Mouse (Mus musculus) neural tube, embryonic 15.5 days (tissue): ENCODE data around the gene Ppp2r3a. TPM values are rescaled to one million over a fixed set of nuclear protein-coding genes. Genes with fewer than 3 reads are reported as not detected.
A peak's percentile ranks its signal among the peaks of the same experiment; 100 is the strongest.

ENCODE experiments used
- ATAC-seq: fragments of 200-750 bp; cut with Nextera tagmentation; 2 replicates; pipeline ENCODE4 v1.8.0; 2017; ENCODE audit warnings: mild to moderate bottlenecking, moderate TSS enrichment, moderate library complexity; ENCODE audit not compliant: low FRiP score
- H3K27ac ChIP-seq: fragments of 300-500 bp; sonication (generic); replicated peaks from 2 replicates; pipeline ENCODE4 v1.5.1; 2015; ENCODE audit warnings: mild to moderate bottlenecking, inconsistent platforms
- H3K27me3 ChIP-seq: fragments of 300-500 bp; sonication (generic); replicated peaks from 2 replicates; pipeline ENCODE4 v1.6.1; 2015; ENCODE audit warnings: inconsistent platforms
- H3K36me3 ChIP-seq: fragments of 300-500 bp; sonication (generic); 2 replicates; pipeline ENCODE4 v1.6.1; 2015; ENCODE audit warnings: inconsistent platforms
- H3K4me1 ChIP-seq: fragments of 300-500 bp; sonication (generic); 2 replicates; pipeline ENCODE4 v1.6.1; 2015; ENCODE audit warnings: inconsistent platforms
- H3K4me2 ChIP-seq: fragments of 300-500 bp; sonication (generic); 2 replicates; pipeline ENCODE4 v1.6.1; 2015; ENCODE audit warnings: inconsistent platforms, mild to moderate bottlenecking, moderate library complexity
- H3K4me3 ChIP-seq: fragments of 300-500 bp; sonication (generic); replicated peaks from 2 replicates; pipeline ENCODE4 v1.5.1; 2015; ENCODE audit warnings: mild to moderate bottlenecking, inconsistent platforms
- H3K9ac ChIP-seq: fragments of 300-500 bp; sonication (generic); replicated peaks from 2 replicates; pipeline ENCODE4 v1.6.1; 2015; ENCODE audit warnings: mild to moderate bottlenecking, inconsistent platforms
- H3K9me3 ChIP-seq: fragments of 300-500 bp; sonication (generic); replicated peaks from 2 replicates; pipeline ENCODE4 v1.6.1; 2016; ENCODE audit warnings: inconsistent platforms
- WGBS: fragments of 180-500 bp; shearing (Covaris S2); methylation state at CpG from one replicate; pipeline ENCODE4 v1.1.7; 2015; ENCODE audit warnings: mixed read lengths; 5-methylcytosine and 5-hydroxymethylcytosine counted together
- polyA plus RNA-seq: library from polyadenylated mRNA; unstranded; fragments of >200 nt; fragmentation: Nextera tagmentation; extraction: Ambion mirVana; gene quantifications from 2 replicates; pipeline ENCODE4 v1.2.1, GENCODE M21; 2015

Gene Ppp2r3a
- polyA plus RNA-seq, 1 experiment from 2014 or later = 20.5 TPM

DNA sequence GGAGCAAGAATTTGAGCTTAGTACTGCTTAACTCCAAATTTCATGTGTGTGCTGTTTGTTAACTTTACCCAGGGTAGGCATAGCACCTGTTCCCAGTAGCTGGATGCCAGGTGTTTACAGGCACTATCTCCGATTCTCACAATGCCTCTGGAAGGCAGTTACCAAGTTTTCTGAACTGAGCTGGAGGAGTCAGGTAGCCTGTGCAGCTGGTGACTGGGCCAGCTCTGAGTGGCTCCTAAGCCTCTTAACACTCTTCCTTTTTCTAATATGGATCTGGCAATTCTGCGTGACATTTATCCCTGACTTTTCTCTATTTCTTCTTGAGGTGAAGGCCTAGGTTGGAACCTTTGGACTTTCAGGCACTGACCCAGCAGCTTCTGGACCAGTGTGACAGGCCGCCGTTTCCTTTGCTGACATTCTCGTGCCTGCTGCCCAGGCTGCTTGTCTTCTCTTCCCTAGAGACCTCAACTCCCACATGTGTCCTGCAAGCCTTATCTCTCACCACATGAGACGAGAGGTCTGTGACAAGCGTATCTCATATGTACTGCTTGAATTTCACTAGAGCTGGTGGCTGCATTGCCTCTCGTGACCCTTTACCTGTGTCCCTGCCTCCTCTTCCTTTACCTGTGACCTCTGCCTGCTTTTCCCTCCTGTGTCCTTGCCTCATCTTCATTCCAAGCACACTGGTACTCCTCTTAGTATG, 137.3 kb downstream of the Ppp2r3a start:
- peaks cover 9% of the 10 kb centered on the region for H3K36me3 ChIP-seq
- no peaks in the 10 kb centered on the region for H3K27me3 ChIP-seq
- no peak for ATAC-seq
- H3K9ac ChIP-seq = no peak overlapping the region
- H3K4me1 ChIP-seq = 0 out of 2 replicates have a peak, but pooled peaks cover 6% of the 10 kb centered on the region
- no peak overlapping the region for H3K4me2 ChIP-seq
- no peaks in the 10 kb centered on the region for H3K9me3 ChIP-seq
- 88% methylated on average over 8 of the region's 8 CpGs for WGBS
- no peak overlapping the region for H3K27ac ChIP-seq
- H3K4me3 ChIP-seq = no peak overlapping the region

DNA sequence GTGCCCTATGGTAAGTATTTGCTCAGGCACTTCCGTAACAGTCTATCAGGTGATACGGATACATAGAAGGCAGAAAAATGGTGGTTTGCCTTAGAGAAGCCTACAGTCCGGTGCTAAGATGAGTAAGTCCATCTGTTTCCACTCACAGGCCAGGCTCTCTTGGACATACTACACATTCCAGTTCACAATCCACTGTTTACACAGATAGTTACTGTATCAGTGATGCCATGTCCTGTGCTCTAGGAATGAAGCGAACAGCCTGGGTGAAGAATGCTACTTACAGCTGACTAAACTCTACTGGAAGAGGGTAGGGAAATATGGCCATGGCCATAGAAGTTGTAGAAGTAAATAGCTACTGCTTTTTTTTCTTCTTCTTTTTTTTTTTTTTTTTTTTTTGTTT, 138.3 kb downstream of the Ppp2r3a start:
- H3K27me3 ChIP-seq = no peaks in the 10 kb centered on the region
- no peak overlapping the region for H3K9ac ChIP-seq
- 95% methylated on average over 4 of the region's 4 CpGs for WGBS
- 0 out of 2 replicates have a peak, but pooled peaks cover 6% of the 10 kb centered on the region for H3K4me1 ChIP-seq
- ATAC-seq = no peak
- peaks cover 9% of the 10 kb centered on the region for H3K36me3 ChIP-seq
- no peak overlapping the region for H3K4me2 ChIP-seq
- H3K27ac ChIP-seq = no peak overlapping the region
- H3K9me3 ChIP-seq = no peaks in the 10 kb centered on the region
- H3K4me3 ChIP-seq = no peak overlapping the region

DNA sequence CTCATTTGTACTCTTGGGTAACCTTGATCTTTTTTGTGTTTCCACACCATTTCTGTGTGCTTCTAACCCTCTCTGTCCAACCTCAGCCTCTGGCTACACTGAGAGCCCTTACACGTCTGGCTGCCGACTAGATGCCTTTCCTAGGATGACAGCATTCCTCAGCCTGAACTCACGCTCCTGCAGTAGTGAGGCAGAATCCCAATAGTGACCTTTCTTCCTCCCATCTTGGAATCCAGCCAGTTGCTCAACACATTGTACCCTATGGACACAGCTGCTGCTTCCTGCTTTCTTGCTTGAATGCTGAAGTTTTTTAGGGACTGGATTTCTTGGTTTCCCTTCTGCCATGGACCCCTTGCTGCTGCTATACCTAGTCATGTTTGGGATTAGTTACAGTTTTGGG, 141.6 kb downstream of the Ppp2r3a start:
- H3K27ac ChIP-seq = peak overlapping the region; percentile 14; the same call in 1 of the 2 replicates
- WGBS = 53% methylated on average over 3 of the region's 3 CpGs

DNA sequence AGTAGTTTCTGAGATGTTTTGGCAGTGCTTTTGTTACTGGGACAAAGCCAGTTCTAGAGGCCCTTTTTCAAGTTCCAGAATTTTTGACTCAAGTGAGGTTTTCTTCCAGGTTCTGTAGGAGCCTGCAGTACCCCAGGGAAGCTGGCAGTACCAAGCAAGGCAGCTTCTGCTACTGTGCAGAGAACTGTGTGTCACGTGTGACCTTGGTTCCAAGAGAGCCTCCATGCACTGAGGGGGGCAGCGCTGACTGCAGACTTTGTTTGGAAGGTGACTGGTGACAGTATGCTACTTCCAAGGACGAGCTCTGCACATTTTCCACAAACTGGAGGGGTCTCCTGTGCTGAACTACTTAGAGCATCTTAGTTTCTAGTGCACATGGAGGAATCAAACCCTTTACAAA, 144.2 kb downstream of the Ppp2r3a start:
- 79% methylated on average over 3 of the region's 3 CpGs for WGBS

More for the DNA sequence above, 141.6 kb downstream of the Ppp2r3a start:
- H3K27me3 ChIP-seq = no peaks in the 10 kb centered on the region
- H3K4me1 ChIP-seq = 0 out of 2 replicates have a peak, but pooled peaks cover 6% of the 10 kb centered on the region
- no peak overlapping the region for H3K4me2 ChIP-seq
- H3K4me3 ChIP-seq = no peak overlapping the region
- no peak overlapping the region for H3K9ac ChIP-seq
- H3K9me3 ChIP-seq = no peaks in the 10 kb centered on the region
- H3K36me3 ChIP-seq = peaks cover 10% of the 10 kb centered on the region; the same call in 1 of the 2 replicates
- no peak for ATAC-seq

DNA sequence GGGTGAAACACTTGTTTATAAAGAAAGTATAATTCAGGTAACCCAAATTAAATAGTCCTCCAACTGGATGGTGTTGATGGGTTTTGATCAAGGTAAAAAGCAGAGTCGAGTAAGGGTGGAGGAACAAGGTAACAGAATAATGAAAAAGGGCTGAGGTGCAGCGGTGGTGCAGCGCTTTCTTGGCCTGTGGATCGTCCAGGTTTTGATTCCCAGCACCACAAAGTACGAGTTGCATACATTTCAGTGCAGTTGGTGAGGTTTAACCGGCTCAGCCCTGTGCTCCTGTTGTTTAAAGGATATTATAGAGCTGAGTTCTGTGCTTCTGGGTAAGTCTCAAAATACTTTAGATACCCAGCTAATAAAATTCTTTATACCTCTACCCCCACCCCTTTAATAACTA, 145.9 kb downstream of the Ppp2r3a start:
- no peak overlapping the region for H3K4me3 ChIP-seq
- ATAC-seq = no peak

More for the DNA sequence above, 144.2 kb downstream of the Ppp2r3a start:
- no peak overlapping the region for H3K4me3 ChIP-seq
- no peaks in the 10 kb centered on the region for H3K9me3 ChIP-seq
- H3K4me2 ChIP-seq = no peak overlapping the region
- 0 out of 2 replicates have a peak, but pooled peaks cover 6% of the 10 kb centered on the region for H3K4me1 ChIP-seq
- H3K27ac ChIP-seq = no peak overlapping the region
- no peak overlapping the region for H3K9ac ChIP-seq
- H3K36me3 ChIP-seq = peaks cover 12% of the 10 kb centered on the region; the same call in 1 of the 2 replicates
- H3K27me3 ChIP-seq = no peaks in the 10 kb centered on the region
- no peak for ATAC-seq

DNA sequence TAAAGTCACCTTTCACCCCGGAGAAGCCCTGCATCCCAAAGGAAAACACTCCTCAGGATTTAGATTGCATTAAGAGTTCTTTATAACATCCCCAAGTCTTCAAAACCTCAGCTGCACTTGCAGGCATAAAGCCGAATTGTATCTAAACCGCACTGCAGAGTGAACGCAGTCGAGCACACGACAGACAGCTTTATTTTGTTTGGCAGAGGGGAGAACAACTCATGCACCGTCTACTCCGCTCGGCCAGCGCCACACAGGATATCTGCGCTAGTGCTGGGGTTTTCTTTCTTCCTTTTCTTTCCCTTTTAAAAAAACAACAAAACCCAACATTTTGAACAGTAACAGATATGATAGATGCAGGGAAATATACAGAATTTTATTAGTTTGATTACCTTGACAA, 146.7 kb downstream of the Ppp2r3a start:
- Histone ChIP-seq H3K4me2 (no peak overlapping the region), H3K9me3 (no peaks in the 10 kb centered on the region), H3K9ac (no peak overlapping the region), H3K27me3 (no peaks in the 10 kb centered on the region), H3K36me3 (peaks cover 26% of the 10 kb centered on the region), H3K27ac (no peak overlapping the region), H3K4me3 (no peak overlapping the region), H3K4me1 (0 out of 2 replicates have a peak, but pooled peaks cover 4% of the 10 kb centered on the region)
- WGBS = 88% methylated on average over 11 of the region's 11 CpGs
- no peak for ATAC-seq

More for the DNA sequence above, 145.9 kb downstream of the Ppp2r3a start:
- Histone ChIP-seq H3K9me3 (no peaks in the 10 kb centered on the region), H3K27me3 (no peaks in the 10 kb centered on the region), H3K36me3 (peaks cover 23% of the 10 kb centered on the region), H3K4me2 (no peak overlapping the region), H3K9ac (no peak overlapping the region), H3K27ac (no peak overlapping the region), H3K4me1 (0 out of 2 replicates have a peak, but pooled peaks cover 6% of the 10 kb centered on the region)
- 95% methylated on average over 6 of the region's 6 CpGs for WGBS

DNA sequence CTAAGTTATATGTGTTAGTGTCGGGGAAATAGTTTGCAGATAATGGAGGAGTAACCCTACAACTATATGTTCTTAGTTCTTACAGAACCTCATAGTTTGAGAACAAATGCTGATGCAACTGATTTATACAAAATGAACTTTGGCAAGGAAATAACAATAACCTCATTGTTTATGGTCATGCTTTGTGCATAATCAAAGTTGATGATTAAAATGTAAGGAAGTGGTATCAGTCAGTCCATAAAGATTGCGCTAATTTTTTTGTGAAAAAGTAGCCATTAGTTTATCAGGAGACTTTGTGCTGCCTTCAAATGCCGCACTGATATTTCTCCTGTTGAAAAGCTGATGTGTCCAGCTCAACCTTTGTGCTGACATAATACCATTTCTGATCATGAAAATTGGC, 149.3 kb downstream of the Ppp2r3a start:
- peaks cover 23% of the 10 kb centered on the region for H3K36me3 ChIP-seq
- ATAC-seq = no peak
- no peaks in the 10 kb centered on the region for H3K4me1 ChIP-seq

DNA sequence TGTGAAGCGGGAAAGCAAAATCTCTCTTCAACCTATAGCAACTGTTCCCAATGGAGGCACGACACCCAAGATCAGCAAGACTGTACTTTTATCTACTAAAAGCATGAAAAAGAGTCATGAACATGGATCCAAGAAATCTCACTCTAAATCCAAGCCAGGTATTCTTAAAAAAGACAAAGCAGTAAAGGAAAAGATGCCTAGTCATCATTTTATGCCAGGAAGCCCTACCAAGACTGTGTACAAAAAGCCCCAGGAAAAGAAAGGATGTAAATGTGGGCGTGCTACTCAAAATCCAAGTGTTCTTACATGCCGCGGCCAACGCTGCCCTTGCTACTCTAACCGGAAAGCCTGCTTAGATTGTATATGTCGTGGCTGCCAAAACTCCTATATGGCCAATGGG, 150.0 kb downstream of the Ppp2r3a start:
- Histone ChIP-seq H3K4me3 (no peak overlapping the region), H3K36me3 (peaks cover 19% of the 10 kb centered on the region), H3K4me1 (no peaks in the 10 kb centered on the region), H3K27me3 (no peaks in the 10 kb centered on the region), H3K9me3 (no peaks in the 10 kb centered on the region), H3K27ac (no peak overlapping the region), H3K9ac (no peak overlapping the region), H3K4me2 (no peak overlapping the region)
- no peak for ATAC-seq
- 92% methylated on average over 8 of the region's 8 CpGs for WGBS

More for the DNA sequence above, 149.3 kb downstream of the Ppp2r3a start:
- H3K27ac ChIP-seq = no peak overlapping the region
- no peak overlapping the region for H3K4me3 ChIP-seq
- no peaks in the 10 kb centered on the region for H3K9me3 ChIP-seq
- H3K27me3 ChIP-seq = no peaks in the 10 kb centered on the region
- no peak overlapping the region for H3K4me2 ChIP-seq
- H3K9ac ChIP-seq = no peak overlapping the region
- WGBS = 91% methylated on average over 3 of the region's 3 CpGs

DNA sequence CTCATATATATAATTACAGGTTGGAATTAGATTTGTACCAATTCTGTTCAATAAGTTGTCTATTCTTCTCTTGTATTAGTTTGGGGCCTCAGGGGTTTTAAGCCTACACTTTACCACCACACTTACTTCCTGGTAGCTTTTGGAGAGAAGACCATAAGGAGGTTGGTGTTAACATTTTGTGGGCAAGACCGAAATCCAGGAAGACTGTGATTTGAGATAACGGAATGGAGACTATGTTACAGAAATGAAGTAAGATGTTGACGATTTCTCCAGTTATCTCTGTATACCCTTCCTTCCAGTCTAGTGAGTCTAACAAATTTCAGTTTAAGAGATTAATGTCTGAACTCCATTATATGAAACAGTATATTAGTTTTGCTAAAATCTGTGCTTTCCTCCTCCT, 151.4 kb downstream of the Ppp2r3a start:
- no peak for ATAC-seq

DNA sequence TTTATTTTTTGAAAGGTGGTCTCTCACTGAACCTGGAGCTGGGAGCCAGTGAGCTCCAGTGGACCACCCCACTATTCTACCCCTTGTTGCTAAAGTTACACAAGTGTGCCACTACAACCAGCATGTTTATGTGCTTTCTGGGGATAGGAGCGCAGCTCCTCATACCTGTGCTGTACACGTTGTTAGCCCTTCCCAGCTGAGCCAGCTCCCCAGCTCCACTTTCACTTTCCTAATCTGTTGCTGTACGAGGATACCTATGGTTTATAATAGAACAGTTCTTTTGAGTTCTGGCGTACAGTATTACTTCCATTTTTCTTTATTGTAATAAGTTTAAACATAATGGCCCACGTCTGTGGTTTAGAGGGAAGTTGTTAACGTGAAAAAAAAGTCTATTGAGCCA, 152.2 kb downstream of the Ppp2r3a start:
- 81% methylated on average over 6 of the region's 6 CpGs for WGBS
- ATAC-seq = no peak

More for the DNA sequence above, 151.4 kb downstream of the Ppp2r3a start:
- H3K27ac ChIP-seq = no peak overlapping the region
- no peaks in the 10 kb centered on the region for H3K4me1 ChIP-seq
- H3K4me2 ChIP-seq = no peak overlapping the region
- H3K36me3 ChIP-seq = peaks cover 19% of the 10 kb centered on the region
- no peak overlapping the region for H3K9ac ChIP-seq
- WGBS = 90% methylated on average over 3 of the region's 3 CpGs
- H3K4me3 ChIP-seq = no peak overlapping the region
- H3K27me3 ChIP-seq = no peaks in the 10 kb centered on the region
- H3K9me3 ChIP-seq = no peaks in the 10 kb centered on the region

DNA sequence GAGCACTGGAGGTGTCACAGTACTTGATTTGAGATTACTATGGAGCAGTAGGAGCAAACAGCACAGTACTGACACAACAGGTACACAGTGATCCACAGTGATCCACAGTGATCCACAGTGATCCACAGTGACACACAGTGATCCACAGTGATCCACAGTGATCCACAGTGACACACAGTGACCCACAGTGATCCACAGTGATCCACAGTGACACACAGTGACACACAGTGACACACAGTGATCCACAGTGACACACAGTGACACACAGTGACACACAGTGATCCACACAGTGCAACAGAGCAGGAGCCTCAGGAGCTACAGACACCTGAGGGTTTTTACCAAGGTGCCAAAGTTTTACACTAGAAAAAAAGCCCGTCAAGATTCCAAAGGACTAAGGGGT, 154.1 kb downstream of the Ppp2r3a start:
- H3K36me3 ChIP-seq = peaks cover 17% of the 10 kb centered on the region
- 76% methylated on average over 1 of the region's 1 CpGs for WGBS
- no peak overlapping the region for H3K9ac ChIP-seq
- no peaks in the 10 kb centered on the region for H3K4me1 ChIP-seq
- no peak overlapping the region for H3K4me3 ChIP-seq
- H3K27ac ChIP-seq = no peak overlapping the region
- no peak for ATAC-seq
- no peaks in the 10 kb centered on the region for H3K9me3 ChIP-seq
- H3K4me2 ChIP-seq = no peak overlapping the region
- H3K27me3 ChIP-seq = no peaks in the 10 kb centered on the region

More for the DNA sequence above, 152.2 kb downstream of the Ppp2r3a start:
- Histone ChIP-seq H3K9ac (no peak overlapping the region), H3K36me3 (peaks cover 17% of the 10 kb centered on the region), H3K4me2 (no peak overlapping the region), H3K4me1 (no peaks in the 10 kb centered on the region), H3K4me3 (no peak overlapping the region), H3K27me3 (no peaks in the 10 kb centered on the region), H3K27ac (no peak overlapping the region), H3K9me3 (no peaks in the 10 kb centered on the region)

DNA sequence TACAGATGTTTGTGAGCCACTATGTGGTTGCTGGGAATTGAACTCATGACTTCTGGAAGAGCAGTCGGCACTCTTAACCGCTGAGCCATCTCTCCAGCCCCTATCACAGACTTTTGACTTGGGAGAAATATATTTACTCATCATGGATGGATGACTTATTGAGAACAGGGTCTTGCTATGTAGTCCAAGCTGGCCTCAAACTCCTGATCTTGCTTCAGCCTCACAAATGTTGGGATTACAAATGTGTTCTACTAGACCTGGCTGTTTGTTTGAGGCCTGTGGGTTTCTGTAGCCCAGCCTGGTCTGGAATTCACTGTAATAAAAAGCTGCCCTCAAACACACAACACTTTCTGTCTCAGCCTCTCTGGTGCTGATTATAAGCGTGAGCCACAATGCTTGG, 155.1 kb downstream of the Ppp2r3a start:
- Histone ChIP-seq H3K27ac (no peak overlapping the region), H3K4me2 (no peak overlapping the region), H3K4me3 (no peak overlapping the region), H3K27me3 (no peaks in the 10 kb centered on the region), H3K9me3 (no peaks in the 10 kb centered on the region), H3K4me1 (no peaks in the 10 kb centered on the region), H3K9ac (no peak overlapping the region), H3K36me3 (peaks cover 10% of the 10 kb centered on the region; the same call in 1 of the 2 replicates)
- no peak for ATAC-seq
- 96% methylated on average over 3 of the region's 3 CpGs for WGBS
